Mouse (Mus musculus) cerebellum, adult 18-20 months (tissue): ENCODE measurements around the gene Poglut1.
"Not testable (repeated sequence)": the region's sequence is repeated elsewhere in the genome, so short reads cannot be mapped to it uniquely, and the experiment has no call there.

Source experiments
- DNase-seq, 2 experiments: peaks; one replicate each; pipeline ENCODE4 v3.0.0; 2021

Gene Poglut1

GRCm38 (mm10) chr16:38536544-38537146 is 13.4 kb downstream of the Poglut1 start:
- peak; percentile 60 to 65 for DNase-seq

GRCm38 (mm10) chr16:38526264-38526663 is 23.8 kb downstream of the Poglut1 start:
- DNase-seq = no peak

GRCm38 (mm10) chr16:38522129-38523084 is 27.7 kb downstream of the Poglut1 start, which contains the start of gene Timmdc1:
Timmdc1 (minus strand) TSS chr16:38522663.
- DNase-seq = peak; percentile 96 to 98

GRCm38 (mm10) chr16:38521211-38521987 is 28.7 kb downstream of the Poglut1 start:
- no peak for DNase-seq

- no peak for DNase-seq
Observed at GRCm38 (mm10) chr16:38519140-38519539, 30.9 kb downstream of the Poglut1 start.

- no peak for DNase-seq
Observed at GRCm38 (mm10) chr16:38510846-38511245, 39.2 kb downstream of the Poglut1 start.

GRCm38 (mm10) chr16:38506041-38506634 is 43.9 kb downstream of the Poglut1 start:
- peak; percentile 62 to 64 for DNase-seq

GRCm38 (mm10) chr16:38503528-38503927 is 46.5 kb downstream of the Poglut1 start:
- no peak for DNase-seq

GRCm38 (mm10) chr16:38502469-38502868 is 47.6 kb downstream of the Poglut1 start:
- no peak for DNase-seq

GRCm38 (mm10) chr16:38496604-38497140 is 53.4 kb downstream of the Poglut1 start:
- DNase-seq = no peak

GRCm38 (mm10) chr16:38493890-38494289 is 56.2 kb downstream of the Poglut1 start:
- DNase-seq = no peak

- no peak for DNase-seq
Observed at GRCm38 (mm10) chr16:38492551-38492950, 57.5 kb downstream of the Poglut1 start.

- DNase-seq = no peak
Observed at GRCm38 (mm10) chr16:38483582-38484309, 66.3 kb downstream of the Poglut1 start.

- DNase-seq = peak; percentile 26 to 35
Observed at GRCm38 (mm10) chr16:38482780-38483562, 67.1 kb downstream of the Poglut1 start.

GRCm38 (mm10) chr16:38481327-38481726 is 68.7 kb downstream of the Poglut1 start:
- DNase-seq = no peak

GRCm38 (mm10) chr16:38478296-38478695 is 71.8 kb downstream of the Poglut1 start:
- no peak for DNase-seq

GRCm38 (mm10) chr16:38477241-38477608 is 72.8 kb downstream of the Poglut1 start:
- DNase-seq = not testable (repeated sequence)

- peak; percentile 41 to 58 for DNase-seq
Observed at GRCm38 (mm10) chr16:38476312-38477240, 73.5 kb downstream of the Poglut1 start.

GRCm38 (mm10) chr16:38475681-38476311 is 74.3 kb downstream of the Poglut1 start:
- DNase-seq = no peak
